Mouse (Mus musculus): ENCODE data around the gene Tcta.

DNA sequence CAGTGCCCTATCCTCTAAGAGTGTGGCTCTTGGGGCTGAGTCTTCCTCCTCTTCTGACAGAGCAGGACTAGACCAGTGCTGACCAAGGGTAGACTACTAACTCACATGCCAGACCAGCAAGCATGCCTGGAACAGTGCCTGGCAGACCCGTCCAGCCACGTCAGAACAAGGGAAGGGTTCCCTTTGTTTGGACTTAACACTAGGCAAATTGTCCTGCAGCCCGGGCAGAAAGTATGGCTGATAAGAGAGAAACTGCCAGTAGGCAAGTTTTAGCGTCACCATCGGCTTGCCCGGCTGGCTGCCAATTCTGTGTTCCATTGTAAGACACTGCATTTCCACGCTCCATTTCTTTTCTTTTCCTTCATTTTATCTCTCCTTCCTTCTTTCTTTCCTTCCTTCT, 38.3 kb downstream of the Tcta start:
- TF ChIP-seq CTCF (IDR thresholded peaks at IDR 0.05; ENCODE audit: control insufficient read depth, insufficient read depth, insufficient read length) = no peak
- no peak for TF ChIP-seq MYOG (IDR thresholded peaks at IDR 0.05; ENCODE audit: control insufficient read depth, extremely low read depth, insufficient read length)
- TF ChIP-seq MAX (IDR thresholded peaks at IDR 0.05) = no peak
